Mouse (Mus musculus) CH12F3 (cell line): ENCODE data around the gene Adam12.

ENCODE experiments used
- in situ Hi-C: fragments of 300-500 bp; cut with MboI; formaldehyde crosslinking; loops from 2 replicates; pipeline ENCODE4 v1.14.3; 2020; ENCODE audit warnings: low sequenced_read_pairs

The Adam12 gene

GRCm38 (mm10) chr7:134231378-134232346 is at the start of gene Adam12:
Gene Adam12, minus strand, starts transcription at chr7:134232146.
- in situ Hi-C loops = no loop called here

- in situ Hi-C loops = no loop called here
Observed at GRCm38 (mm10) chr7:134272956-134273355, 41.0 kb upstream of the Adam12 start.

DNA sequence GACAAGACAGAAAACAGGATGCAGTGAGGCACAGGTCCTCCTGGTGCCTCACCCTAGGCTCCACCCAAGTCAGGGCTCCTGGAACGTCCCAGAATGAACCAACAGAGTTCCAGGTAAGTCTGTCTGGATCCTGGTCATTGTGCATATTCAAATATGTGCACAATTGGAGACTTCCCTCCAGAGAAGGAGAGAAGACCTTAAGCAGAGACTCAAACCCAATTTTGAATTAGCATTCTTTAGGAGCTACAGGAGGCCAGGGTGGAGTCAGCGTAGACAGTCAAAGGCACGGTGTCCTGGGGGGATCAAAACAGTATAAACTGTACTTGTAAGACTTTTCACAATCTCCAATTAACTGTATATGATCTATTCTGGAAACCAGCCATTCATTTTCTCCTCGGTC is 40.5 kb upstream of the Adam12 start:
- in situ Hi-C loops = no loop called here

DNA sequence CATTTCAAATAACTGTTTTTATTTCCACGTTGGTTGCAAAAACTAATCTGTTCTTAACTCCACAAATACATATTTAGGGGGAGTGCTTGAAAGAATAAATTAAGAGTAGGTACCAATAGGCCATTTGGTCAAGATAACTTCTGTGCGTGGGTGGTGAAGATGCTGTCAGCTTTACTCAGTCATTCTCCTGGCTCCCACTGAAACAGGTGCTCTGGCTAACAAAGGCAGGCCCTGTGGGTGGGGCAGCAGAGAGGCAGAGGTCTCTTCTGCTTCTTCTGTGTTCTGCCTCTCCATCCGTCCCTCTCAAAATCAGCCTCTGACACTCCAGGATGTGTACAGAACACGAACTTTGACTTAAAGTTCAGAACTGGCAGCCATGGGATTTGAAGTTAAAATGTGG is 33.8 kb upstream of the Adam12 start:
- in situ Hi-C loops = no loop called here

- in situ Hi-C loops = no loop called here
Observed at GRCm38 (mm10) chr7:134263146-134263906, 31.4 kb upstream of the Adam12 start.

GRCm38 (mm10) chr7:134261003-134261701 is 29.2 kb upstream of the Adam12 start:
- in situ Hi-C loops = no loop called here

- in situ Hi-C loops = no loop called here
Observed at GRCm38 (mm10) chr7:134250273-134250870, 18.4 kb upstream of the Adam12 start.

- in situ Hi-C loops = no loop called here
Observed at GRCm38 (mm10) chr7:134248041-134248440, 16.1 kb upstream of the Adam12 start.

DNA sequence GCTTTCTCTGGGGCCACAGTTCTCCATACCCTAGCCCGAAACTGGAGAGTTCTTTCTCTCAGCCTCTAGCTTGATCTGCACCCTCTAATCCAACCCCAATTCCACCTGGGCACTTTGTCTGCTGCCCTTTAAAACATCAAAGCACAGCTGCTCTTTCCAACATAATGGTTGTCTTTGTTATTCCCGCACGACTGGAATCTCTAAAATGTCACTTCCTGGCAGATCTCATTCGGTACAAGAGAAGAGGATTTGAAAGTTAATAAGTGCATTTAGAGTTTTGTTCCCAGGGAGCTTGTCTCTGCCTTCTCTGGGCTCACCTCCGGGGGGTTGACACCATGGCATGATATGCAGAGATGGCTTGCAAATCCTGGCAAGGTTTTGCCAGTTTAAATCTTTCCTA is 14.7 kb upstream of the Adam12 start:
- in situ Hi-C loops = no loop called here

DNA sequence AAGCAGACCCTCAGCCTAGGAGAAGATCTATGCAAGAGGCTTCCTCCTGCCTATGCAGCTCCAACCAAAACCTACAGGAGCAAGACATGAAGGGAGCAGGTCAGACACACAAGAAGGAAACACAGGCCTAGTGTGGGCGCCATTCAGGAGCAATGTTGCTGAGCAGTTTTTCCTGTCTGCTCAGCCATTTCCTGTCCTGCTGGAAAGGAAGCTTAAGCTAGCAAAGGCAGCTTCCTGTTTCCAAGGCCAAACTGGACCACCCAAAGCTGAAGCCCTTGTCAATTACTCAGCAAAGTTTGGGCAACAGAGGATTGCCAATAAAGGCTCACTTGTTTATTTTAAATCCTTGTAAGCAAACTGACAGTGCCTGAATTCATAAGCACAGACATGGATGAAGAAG is 10.8 kb upstream of the Adam12 start:
- in situ Hi-C loops = no loop called here

- in situ Hi-C loops = no loop called here
Observed at GRCm38 (mm10) chr7:134241212-134241611, 9.3 kb upstream of the Adam12 start.

DNA sequence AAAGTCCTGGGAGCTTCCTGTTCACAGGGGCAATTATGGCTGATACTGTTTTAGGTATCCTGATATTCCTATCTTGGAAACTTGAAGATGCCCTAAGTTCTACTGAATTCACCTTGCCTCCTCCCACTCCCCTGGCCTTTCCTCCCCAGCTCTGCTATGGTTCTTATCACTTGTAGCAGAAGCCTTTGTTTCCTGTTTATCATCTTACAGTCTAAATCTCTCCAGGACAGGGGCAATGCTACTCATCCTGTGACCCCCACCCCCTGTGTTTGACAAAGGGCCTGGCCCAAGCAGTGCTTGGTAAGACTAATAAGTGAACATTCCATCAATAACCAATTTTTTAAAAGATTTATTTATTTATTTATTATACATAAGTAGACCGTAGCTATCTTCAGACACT is 8.6 kb upstream of the Adam12 start:
- in situ Hi-C loops = no loop called here

DNA sequence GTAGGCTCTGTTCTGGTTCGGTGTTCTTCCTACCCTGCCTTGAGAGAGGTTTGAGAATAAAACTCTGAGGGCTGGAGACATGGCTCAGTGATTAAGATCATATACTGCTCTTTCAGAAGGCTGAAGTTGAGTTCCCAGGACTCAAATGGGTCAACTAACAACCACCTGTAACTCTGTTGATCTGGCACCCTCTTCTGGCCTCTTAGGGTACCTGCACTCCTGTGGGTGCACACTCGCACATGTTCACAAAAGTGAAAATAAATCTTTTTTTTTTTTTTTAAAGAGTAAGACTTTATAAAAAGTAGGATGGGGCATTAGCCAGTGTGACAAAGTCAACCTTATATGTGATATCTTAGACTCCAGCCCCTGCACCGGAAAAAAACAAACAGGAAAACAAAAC is 6.9 kb upstream of the Adam12 start:
- in situ Hi-C loops = no loop called here

DNA sequence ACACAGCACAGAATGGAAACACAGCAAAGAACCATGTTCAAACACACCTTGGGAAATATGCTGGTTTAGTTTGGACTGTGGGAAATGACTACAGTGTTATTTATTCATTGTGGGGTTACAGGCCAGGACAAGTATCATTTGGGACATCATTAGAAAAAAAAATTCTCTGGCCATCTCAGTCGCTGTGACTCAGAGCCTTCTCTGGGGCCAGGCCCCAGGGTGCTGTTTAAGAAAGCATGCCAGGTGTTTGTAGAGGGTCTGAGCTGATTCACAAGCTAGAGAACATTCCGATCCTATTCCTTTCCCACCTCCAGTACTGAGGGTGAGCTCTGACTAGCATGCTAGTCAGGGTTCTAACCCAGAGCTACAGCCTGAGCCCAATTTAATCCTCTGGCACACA is 5.4 kb upstream of the Adam12 start:
- in situ Hi-C loops = no loop called here

DNA sequence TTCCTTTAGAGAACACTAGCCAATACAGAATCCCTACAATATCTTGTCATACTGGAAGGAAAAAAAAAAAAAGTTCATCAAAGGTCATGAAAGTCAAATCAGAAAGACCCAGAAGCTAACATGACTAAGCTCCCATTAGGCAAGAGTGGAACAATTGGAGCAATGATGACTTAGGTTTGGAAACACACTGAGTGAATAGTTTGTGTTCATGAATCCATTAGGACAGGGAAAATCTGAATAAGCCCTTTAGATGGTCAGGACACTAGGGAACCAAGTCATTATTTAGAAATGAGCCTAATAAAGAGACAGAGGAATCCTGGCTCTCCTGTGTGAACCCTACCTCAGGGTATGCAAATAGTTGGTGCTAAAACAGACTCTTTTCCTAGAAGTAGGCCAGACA is 4.8 kb upstream of the Adam12 start:
- in situ Hi-C loops = no loop called here

- in situ Hi-C loops = no loop called here
Observed at GRCm38 (mm10) chr7:134235552-134235951, 3.6 kb upstream of the Adam12 start.

- in situ Hi-C loops = no loop called here
Observed at GRCm38 (mm10) chr7:134230708-134231107, 1.2 kb downstream of the Adam12 start.

DNA sequence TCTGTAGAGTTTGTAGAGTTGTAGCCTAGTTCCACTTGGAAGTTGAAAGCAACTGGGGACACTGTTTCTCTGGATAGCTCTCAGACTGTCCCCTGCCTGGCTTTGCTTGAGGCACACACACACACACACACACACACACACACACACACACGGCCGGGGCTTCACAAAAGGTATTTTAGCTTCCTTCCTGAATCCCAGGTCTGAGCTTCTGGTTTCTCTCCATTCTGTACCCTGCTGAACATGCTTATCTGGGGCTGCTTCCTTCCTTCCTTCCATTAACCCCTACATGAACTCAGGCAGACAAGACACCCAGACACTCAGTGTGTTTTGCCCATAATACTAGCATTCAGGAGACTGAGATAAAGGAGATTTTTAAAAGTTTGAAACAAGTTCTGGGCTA is 2.0 kb downstream of the Adam12 start:
- in situ Hi-C loops = no loop called here

DNA sequence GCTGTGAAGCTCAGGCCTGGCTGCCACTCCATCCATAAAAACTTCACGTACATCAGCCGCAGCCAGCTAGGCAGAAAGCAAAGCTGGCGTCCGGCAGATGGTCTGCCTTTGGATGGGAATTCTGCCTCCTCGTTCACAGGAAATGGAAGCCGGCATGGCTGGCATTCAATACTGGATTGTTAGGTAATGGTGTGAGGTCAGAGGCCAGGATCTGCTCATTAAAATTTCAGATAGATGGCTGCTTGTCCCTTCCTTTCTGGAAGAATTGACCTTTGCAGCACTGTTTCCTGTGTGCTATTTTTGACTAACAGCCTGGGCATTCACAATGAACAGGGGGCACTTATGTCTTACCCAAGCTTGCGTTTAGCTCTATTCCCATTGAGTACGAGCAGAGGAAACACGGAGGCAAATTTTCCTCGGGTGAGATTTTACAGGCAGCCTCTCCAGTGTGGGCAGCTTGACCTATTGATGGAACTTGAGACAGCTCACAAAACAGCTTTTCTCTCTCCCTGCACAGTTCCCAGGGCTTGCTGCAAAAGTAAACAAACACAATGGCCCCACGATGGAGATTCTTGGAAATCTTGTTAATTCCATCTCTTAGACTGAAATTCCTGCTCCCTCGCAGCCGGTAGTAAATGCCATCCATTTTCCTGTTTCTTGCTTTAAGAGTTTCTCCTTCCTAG is 4.0 kb downstream of the Adam12 start:
- in situ Hi-C loops = no loop called here

GRCm38 (mm10) chr7:134227101-134227500 is 4.8 kb downstream of the Adam12 start:
- in situ Hi-C loops = no loop called here
